Mouse (Mus musculus): ENCODE measurements around the gene Clic3.

- TF ChIP-seq POLR2A (IDR thresholded peaks at IDR 0.05; ENCODE audit: borderline replicate concordance, insufficient read depth, low read length) (no peak), CTCF (IDR thresholded peaks at IDR 0.05; ENCODE audit: borderline replicate concordance, insufficient read depth, low read depth, low read length) (no peak)
Measured at GRCm38 (mm10) chr2:25484901-25485647, 28.4 kb downstream of the Clic3 start.

Measured in cerebellum, adult 2 months (tissue).